ENCODE assay signal across 17 mouse cellular contexts in the genomic region with DNA sequence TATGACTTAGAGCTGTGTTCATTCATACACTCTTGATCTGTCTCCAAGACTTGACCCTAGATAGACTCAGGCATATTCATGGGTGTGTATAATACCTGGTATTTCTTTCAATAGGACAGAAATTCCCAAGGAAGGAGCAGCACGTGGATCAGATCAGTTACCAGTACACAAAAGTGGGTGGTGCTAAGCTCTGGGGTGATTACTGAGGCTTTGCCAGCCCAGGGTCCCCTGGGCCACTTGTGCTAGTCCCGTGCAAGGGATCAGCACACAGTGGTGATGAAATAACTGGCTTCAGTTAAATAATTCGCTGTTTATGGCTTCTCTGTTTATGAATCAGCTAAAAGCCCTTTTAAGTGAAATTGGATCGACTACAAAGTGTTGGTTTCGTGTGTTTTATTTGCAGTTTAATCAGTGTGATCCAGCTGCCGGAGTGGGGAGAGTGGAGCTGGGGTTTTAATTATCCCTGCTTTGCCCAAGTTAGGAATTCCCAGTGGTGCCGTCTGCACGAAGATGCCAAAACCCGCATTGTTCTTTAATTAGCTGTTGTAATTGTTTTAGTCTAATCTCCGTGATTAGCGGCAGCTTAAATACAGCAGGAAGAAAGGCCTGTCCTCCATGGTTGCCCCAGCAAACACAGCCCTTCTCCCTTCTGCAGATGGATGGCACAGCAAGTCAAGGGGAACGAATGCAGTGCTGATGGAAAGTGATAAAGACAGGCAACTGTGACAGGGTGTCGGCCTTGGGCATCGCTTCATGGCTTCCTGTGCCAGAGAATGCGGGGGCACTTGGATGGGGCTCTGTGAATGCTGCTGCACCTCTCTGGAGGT.
A peak's percentile ranks its signal among the peaks of the same experiment; 100 is the strongest.
DNase-seq lines count a peak whose midpoint lies in the region; ATAC-seq lines count a peak whose summit lies in the region.
"Had no signal": no experiment of that assay in that cellular context is flagged by ENCODE, and none has a peak within 500 bp of the region (broad histone marks: within the 10 kb centered on the region; RNA-seq: fewer than 3 reads in every experiment).

No protein-coding gene starts in this region.

- H3K27me3 ChIP-seq in forebrain, embryonic 13.5 days, result no peaks in the 10 kb centered on the region
- H3K27me3 ChIP-seq in forebrain, embryonic 11.5 days (ENCODE audit: control insufficient read depth, insufficient read depth, low read length), result no peaks in the 10 kb centered on the region
- no peaks in the 10 kb centered on the region for H3K27me3 ChIP-seq in midbrain, embryonic 13.5 days
- H3K27me3 ChIP-seq in midbrain, embryonic 11.5 days (ENCODE audit: control insufficient read depth, insufficient read depth, low read length), result no peaks in the 10 kb centered on the region
- no peaks in the 10 kb centered on the region for H3K27me3 ChIP-seq in hindbrain, embryonic 15.5 days
- H3K27me3 ChIP-seq: neural tube, embryonic 12.5 days had no signal

- H3K9ac ChIP-seq in forebrain, embryonic 13.5 days, result no peak overlapping the region
- H3K9ac ChIP-seq in forebrain, embryonic 11.5 days (ENCODE audit: low read length), result no peak overlapping the region
- H3K9ac ChIP-seq in midbrain, embryonic 13.5 days (replicated peaks), result no peak overlapping the region
- H3K9ac ChIP-seq in midbrain, embryonic 11.5 days (ENCODE audit: low read length), result no peak overlapping the region
- no peak overlapping the region for H3K9ac ChIP-seq in hindbrain, embryonic 15.5 days
- H3K9ac ChIP-seq: lung, embryonic 14.5 days; neural tube, embryonic 12.5 days had no signal

- 0 out of 2 replicates have a peak overlapping the region, but pooled peaks have one; percentile 37 for H3K27ac ChIP-seq in forebrain, embryonic 13.5 days
- H3K27ac ChIP-seq in forebrain, embryonic 11.5 days (ENCODE audit: low read depth, low read length), result no peak overlapping the region
- no peak overlapping the region for H3K27ac ChIP-seq in midbrain, embryonic 13.5 days
- no peak overlapping the region for H3K27ac ChIP-seq in midbrain, embryonic 11.5 days (ENCODE audit: low read depth, low read length)
- peak overlapping the region; percentile 62 for H3K27ac ChIP-seq in hindbrain, embryonic 15.5 days (replicated peaks)
- H3K27ac ChIP-seq: neural tube, embryonic 12.5 days had no signal

- no peak overlapping the region for H3K4me2 ChIP-seq in forebrain, embryonic 13.5 days
- H3K4me2 ChIP-seq in forebrain, embryonic 11.5 days (ENCODE audit: low read depth, low read length, severe bottlenecking), result no peak overlapping the region
- no peak overlapping the region for H3K4me2 ChIP-seq in midbrain, embryonic 13.5 days (replicated peaks)
- H3K4me2 ChIP-seq in midbrain, embryonic 11.5 days, result no peak overlapping the region
- no peak overlapping the region for H3K4me2 ChIP-seq in hindbrain, embryonic 15.5 days
- H3K4me2 ChIP-seq: lung, embryonic 14.5 days; neural tube, embryonic 12.5 days had no signal

- no peaks in the 10 kb centered on the region for H3K36me3 ChIP-seq in forebrain, embryonic 13.5 days (ENCODE audit: poor library complexity, severe bottlenecking)
- H3K36me3 ChIP-seq in forebrain, embryonic 11.5 days (ENCODE audit: control insufficient read depth, insufficient read depth, low read length), result no peaks in the 10 kb centered on the region
- H3K36me3 ChIP-seq in midbrain, embryonic 13.5 days, result no peaks in the 10 kb centered on the region
- no peaks in the 10 kb centered on the region for H3K36me3 ChIP-seq in midbrain, embryonic 11.5 days (ENCODE audit: control insufficient read depth, insufficient read depth, low read length)
- H3K36me3 ChIP-seq in hindbrain, embryonic 15.5 days, result no peaks in the 10 kb centered on the region
- H3K36me3 ChIP-seq: neural tube, embryonic 12.5 days had no signal

- peak; percentile 63 for ATAC-seq in forebrain, embryonic 13.5 days
- ATAC-seq in forebrain, embryonic 11.5 days (replicated peaks; ENCODE audit: low FRiP score), result no peak
- ATAC-seq in midbrain, embryonic 13.5 days, result peak; percentile 66; the same call in 1 of the 2 replicates
- ATAC-seq in midbrain, embryonic 11.5 days (ENCODE audit: low FRiP score), result no peak
- peak; percentile 78 for ATAC-seq in hindbrain, embryonic 15.5 days (ENCODE audit: low FRiP score, low read depth)
- ATAC-seq: intestine, postnatal 0 days had no signal

- H3K4me1 ChIP-seq in forebrain, embryonic 13.5 days, result peaks cover 12% of the 10 kb centered on the region
- 0 out of 2 replicates have a peak, but pooled peaks cover 3% of the 10 kb centered on the region for H3K4me1 ChIP-seq in forebrain, embryonic 11.5 days (replicated peaks; ENCODE audit: control insufficient read depth, insufficient read depth, low read length)
- H3K4me1 ChIP-seq in midbrain, embryonic 13.5 days (replicated peaks), result no peaks in the 10 kb centered on the region
- no peaks in the 10 kb centered on the region for H3K4me1 ChIP-seq in midbrain, embryonic 11.5 days (ENCODE audit: control insufficient read depth, insufficient read depth, low read length)
- peaks cover 12% of the 10 kb centered on the region for H3K4me1 ChIP-seq in hindbrain, embryonic 15.5 days (replicated peaks)
- H3K4me1 ChIP-seq: neural tube, embryonic 12.5 days had no signal

- 32% methylated on average over 15 of the region's 15 CpGs for WGBS in forebrain, embryonic 13.5 days
- 54% methylated on average over 15 of the region's 15 CpGs for WGBS in forebrain, embryonic 11.5 days
- WGBS in midbrain, embryonic 13.5 days, result 62% methylated on average over 15 of the region's 15 CpGs
- WGBS in midbrain, embryonic 11.5 days, result 81% methylated on average over 15 of the region's 15 CpGs
- 45% methylated on average over 15 of the region's 15 CpGs for WGBS in hindbrain, embryonic 15.5 days

- no peak for DNase-seq in forebrain, embryonic 11.5 days (ENCODE audit: low spot score)
- no peak for DNase-seq in midbrain, embryonic 11.5 days (ENCODE audit: low spot score, missing footprints)
- peak; percentile 27 for DNase-seq in retina, embryonic 14.5 days (ENCODE audit: low spot score)
- DNase-seq in heart, adult 11 months, result no peak
- DNase-seq in right cerebral cortex, postnatal 14 days, result no peak
- DNase-seq: adrenal gland, adult 2 months; B cell, adult 2 months; cerebellum, postnatal 36 days; heart, postnatal 14 days; lung, embryonic 14.5 days; right cerebral cortex, postnatal 25 days; thymus, adult 18-20 months had no signal

- no peak overlapping the region for H3K4me3 ChIP-seq in forebrain, embryonic 13.5 days
- H3K4me3 ChIP-seq in forebrain, embryonic 11.5 days (ENCODE audit: low read depth, low read length), result no peak overlapping the region
- no peak overlapping the region for H3K4me3 ChIP-seq in midbrain, embryonic 13.5 days (replicated peaks)
- no peak overlapping the region for H3K4me3 ChIP-seq in midbrain, embryonic 11.5 days (ENCODE audit: low read depth, low read length)
- no peak overlapping the region for H3K4me3 ChIP-seq in hindbrain, embryonic 15.5 days
- H3K4me3 ChIP-seq: neural tube, embryonic 12.5 days had no signal

- H3K9me3 ChIP-seq in forebrain, embryonic 13.5 days (replicated peaks), result no peaks in the 10 kb centered on the region
- H3K9me3 ChIP-seq in forebrain, embryonic 11.5 days (ENCODE audit: control insufficient read depth, low read length), result no peaks in the 10 kb centered on the region
- H3K9me3 ChIP-seq in midbrain, embryonic 13.5 days, result 0 out of 2 replicates have a peak, but pooled peaks cover 2% of the 10 kb centered on the region
- no peaks in the 10 kb centered on the region for H3K9me3 ChIP-seq in midbrain, embryonic 11.5 days (ENCODE audit: control insufficient read depth, low read length)
- no peaks in the 10 kb centered on the region for H3K9me3 ChIP-seq in hindbrain, embryonic 15.5 days

Comparison
In these comparisons a context has a peak if more than half of its experiments do, and no peak if none do; other contexts are left out.
1. ATAC-seq: peak in forebrain, embryonic 13.5 days (single experiment), midbrain, embryonic 13.5 days (single experiment) and hindbrain, embryonic 15.5 days (single experiment); none in forebrain, embryonic 11.5 days (single experiment) and midbrain, embryonic 11.5 days (single experiment).
2. H3K27ac ChIP-seq: peak in forebrain, embryonic 13.5 days (single experiment) and hindbrain, embryonic 15.5 days (single experiment); none in forebrain, embryonic 11.5 days (single experiment), midbrain, embryonic 13.5 days (single experiment) and midbrain, embryonic 11.5 days (single experiment).